Mouse (Mus musculus): ENCODE data around the gene Casc3.
A peak's percentile ranks its signal among the peaks of the same experiment; 100 is the strongest.

DNA sequence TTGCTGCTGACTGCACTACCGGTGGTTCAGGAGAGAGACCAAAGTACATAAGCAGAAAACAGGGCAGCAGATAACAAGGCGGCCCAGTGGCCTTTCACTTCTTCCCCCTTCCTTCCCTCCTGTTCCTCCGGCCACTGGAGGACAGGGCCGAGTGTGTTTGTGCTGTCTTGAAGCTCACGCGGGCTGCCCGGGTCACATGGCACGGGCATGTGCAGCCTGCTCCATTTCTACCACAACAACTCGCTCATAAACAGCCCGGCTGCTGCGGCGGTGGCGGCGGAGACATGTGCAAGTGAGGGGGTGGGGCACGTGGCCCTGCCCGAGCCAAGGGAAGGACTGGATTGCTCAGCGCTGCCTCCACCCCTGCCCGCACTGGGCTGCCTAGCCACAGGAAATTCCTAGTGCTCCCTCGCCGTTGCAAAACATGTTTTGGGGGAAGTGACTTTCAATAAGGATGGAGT is 21.4 kb upstream of the Casc3 start:
- TF ChIP-seq CTCF (IDR thresholded peaks at IDR 0.05; ENCODE audit: low read depth) (peak; percentile 30), EP300 (optimal IDR thresholded peaks at IDR 0.05) (peak; percentile 60)
